Mouse (Mus musculus) MEL (cell line): Measurements from ENCODE around the gene Fbln2. TPM values are rescaled to one million over a fixed set of nuclear protein-coding genes. Genes with fewer than 3 reads are reported as not detected.

Source experiments
- DNase-seq: peaks from one replicate; pipeline ENCODE4 v3.0.0; 2011; ENCODE audit warnings: low read depth, low spot score
- H3K27ac ChIP-seq: 2 replicates; pipeline ENCODE4 v1.5.1; 2012; ENCODE audit warnings: low read depth, mild to moderate bottlenecking, control low read depth, low read length, moderate library complexity; ENCODE audit not compliant: control insufficient read depth
- H3K27me3 ChIP-seq, 2 experiments: fragments of 150-350 bp in 1 of 2; sonication (generic) in 1 of 2; 2 replicates each; pipeline ENCODE4 v1.6.1; 2012; ENCODE audit warnings: low read length in 2 of 2, mild to moderate bottlenecking in 2 of 2, improper control_type of control experiment in 1 of 2, moderate library complexity in 1 of 2; ENCODE audit not compliant: insufficient read depth in 2 of 2, control insufficient read depth in 1 of 2
- H3K36me3 ChIP-seq, 2 experiments: 2 replicates each; pipeline ENCODE4 v1.6.1; 2012 to 2014; ENCODE audit warnings: low read length in 2 of 2, improper control_type of control experiment in 1 of 2, inconsistent platforms in 1 of 2, mild to moderate bottlenecking in 1 of 2; ENCODE audit not compliant: insufficient read depth in 2 of 2, control insufficient read depth in 1 of 2
- H3K4me1 ChIP-seq, 2 experiments: fragments of 150-350 bp in 1 of 2; sonication (generic) in 1 of 2; 2 replicates each; pipeline ENCODE4 v1.6.1; 2012; ENCODE audit warnings: low read length in 2 of 2, improper control_type of control experiment in 1 of 2, mild to moderate bottlenecking in 1 of 2; ENCODE audit not compliant: insufficient read depth in 2 of 2, control insufficient read depth in 1 of 2
- H3K4me3 ChIP-seq, 2 experiments: fragments of 150-350 bp in 1 of 2; sonication (generic) in 1 of 2; 2 replicates each; pipeline ENCODE4 v1.5.1; 2012; ENCODE audit warnings: low read depth in 2 of 2, low read length in 2 of 2, mild to moderate bottlenecking in 2 of 2, moderate library complexity in 2 of 2, control low read depth in 1 of 2, improper control_type of control experiment in 1 of 2; ENCODE audit not compliant: control insufficient read depth in 1 of 2, insufficient read depth in 1 of 2
- H3K79me2 ChIP-seq: 2 replicates; pipeline ENCODE4 v1.6.1; 2012; ENCODE audit warnings: mild to moderate bottlenecking, low read length, moderate library complexity; ENCODE audit not compliant: control insufficient read depth, poor library complexity, insufficient read depth
- H3K9ac ChIP-seq: 2 replicates; pipeline ENCODE4 v1.6.1; 2012; ENCODE audit warnings: low read depth, mild to moderate bottlenecking, control low read depth, low read length, moderate library complexity; ENCODE audit not compliant: control insufficient read depth, poor library complexity, severe bottlenecking
- H3K9me3 ChIP-seq: fragments of 150-350 bp; sonication (generic); replicated peaks from 2 replicates; pipeline ENCODE4 v1.6.1; 2012; ENCODE audit warnings: mild to moderate bottlenecking, low read length, improper control_type of control experiment, moderate library complexity; ENCODE audit not compliant: insufficient read depth
- CHD2 ChIP-seq: IDR thresholded peaks from 2 replicates; pipeline ENCODE4 v1.6.1; 2011; ENCODE audit warnings: low read length, improper control_type of control experiment
- EP300 ChIP-seq, 2 experiments: IDR thresholded peaks; 2 replicates each; pipeline ENCODE4 v1.6.1; 2011; ENCODE audit warnings: improper control_type of control experiment in 2 of 2, low read length in 2 of 2, low read depth in 1 of 2, mild to moderate bottlenecking in 1 of 2
- GATA1 ChIP-seq: IDR thresholded peaks from 2 replicates; pipeline ENCODE4 v1.6.1; 2011; ENCODE audit warnings: low read depth, low read length, improper control_type of control experiment
- HCFC1 ChIP-seq: IDR thresholded peaks from 2 replicates; pipeline ENCODE4 v1.6.1; 2012; ENCODE audit warnings: low read depth, mild to moderate bottlenecking, inconsistent platforms, low read length, improper control_type of control experiment, moderate library complexity
- MEF2A ChIP-seq: IDR thresholded peaks from 2 replicates; pipeline ENCODE4 v1.6.1; 2014; ENCODE audit warnings: low read depth, mild to moderate bottlenecking, inconsistent platforms, low read length, improper control_type of control experiment; ENCODE audit not compliant: poor library complexity, insufficient replicate concordance, severe bottlenecking; ENCODE audit errors: extremely low read depth
- MYB ChIP-seq: IDR thresholded peaks from 2 replicates; pipeline ENCODE4 v1.6.1; 2011; ENCODE audit warnings: mild to moderate bottlenecking, low read depth, low read length, improper control_type of control experiment
- NELFE ChIP-seq: IDR thresholded peaks from 2 replicates; pipeline ENCODE4 v1.6.1; 2011; ENCODE audit warnings: low read depth, low read length, improper control_type of control experiment
- ZKSCAN1 ChIP-seq: IDR thresholded peaks from 2 replicates; pipeline ENCODE4 v1.6.1; 2012; ENCODE audit warnings: low read depth, mild to moderate bottlenecking, inconsistent platforms, low read length, improper control_type of control experiment, moderate library complexity
- polyA plus RNA-seq, 2 experiments: library from polyadenylated mRNA; stranded (reverse) in 1 of 2; unstranded in 1 of 2; fragments of >175 nt in 1 of 2; fragments of >200 nt in 1 of 2; gene quantifications; 2 replicates each; pipeline versions ENCODE4 v1.2.1 to v1.2.4; 2012; ENCODE audit warnings: low replicate concordance in 2 of 2, low read depth in 1 of 2; ENCODE audit not compliant: insufficient read length in 2 of 2, insufficient read depth in 1 of 2, missing spikeins in 1 of 2
- total RNA-seq: library from RNA; depleted of rRNA; stranded (reverse); fragments of 300-350 nt; gene quantifications from 2 replicates; pipeline ENCODE4 v1.2.3, GENCODE M21; 2012

The Fbln2 gene
- total and polyA plus RNA-seq, 3 experiments = 1.9 to 2.3 TPM; not detected in 1

DNA sequence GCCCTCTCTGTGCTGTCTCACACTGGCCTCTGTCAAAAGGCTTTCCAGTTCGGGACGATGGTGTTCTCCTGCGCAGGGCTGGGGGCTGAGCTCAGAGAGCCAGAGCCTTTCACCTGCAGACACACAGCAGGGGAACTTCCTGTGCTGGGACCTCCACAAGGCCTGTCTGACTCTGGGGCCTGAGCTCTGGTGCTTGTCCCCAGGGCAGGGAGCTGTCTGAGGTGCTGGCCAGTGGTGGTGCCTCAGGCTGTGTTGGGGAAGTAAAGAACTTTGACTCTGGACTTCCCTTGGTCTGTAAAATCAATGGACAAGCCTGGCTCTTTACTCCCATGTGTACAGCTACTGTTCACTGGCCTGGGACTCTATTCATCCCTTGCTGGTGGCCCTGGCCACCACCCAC lies 8.8 kb downstream of the Fbln2 start:
- peaks cover 0 to 3% of the 10 kb centered on the region in 2 experiments; a peak in 1 of 4 replicates for H3K27me3 ChIP-seq
- no peak overlapping the region for H3K27ac ChIP-seq
- no peaks in the 10 kb centered on the region for H3K9me3 ChIP-seq
- H3K4me3 ChIP-seq = no peak overlapping the region
- peaks cover 0 to 5% of the 10 kb centered on the region in 2 experiments; a peak in 1 of 4 replicates for H3K36me3 ChIP-seq
- H3K4me1 ChIP-seq = peaks cover 0 to 3% of the 10 kb centered on the region in 2 experiments; a peak in 1 of 4 replicates
- H3K79me2 ChIP-seq = no peaks in the 10 kb centered on the region
- no peak for TF ChIP-seq HCFC1
- TF ChIP-seq ZKSCAN1 = no peak
- DNase-seq = peak; percentile 48
- H3K9ac ChIP-seq = no peak overlapping the region

DNA sequence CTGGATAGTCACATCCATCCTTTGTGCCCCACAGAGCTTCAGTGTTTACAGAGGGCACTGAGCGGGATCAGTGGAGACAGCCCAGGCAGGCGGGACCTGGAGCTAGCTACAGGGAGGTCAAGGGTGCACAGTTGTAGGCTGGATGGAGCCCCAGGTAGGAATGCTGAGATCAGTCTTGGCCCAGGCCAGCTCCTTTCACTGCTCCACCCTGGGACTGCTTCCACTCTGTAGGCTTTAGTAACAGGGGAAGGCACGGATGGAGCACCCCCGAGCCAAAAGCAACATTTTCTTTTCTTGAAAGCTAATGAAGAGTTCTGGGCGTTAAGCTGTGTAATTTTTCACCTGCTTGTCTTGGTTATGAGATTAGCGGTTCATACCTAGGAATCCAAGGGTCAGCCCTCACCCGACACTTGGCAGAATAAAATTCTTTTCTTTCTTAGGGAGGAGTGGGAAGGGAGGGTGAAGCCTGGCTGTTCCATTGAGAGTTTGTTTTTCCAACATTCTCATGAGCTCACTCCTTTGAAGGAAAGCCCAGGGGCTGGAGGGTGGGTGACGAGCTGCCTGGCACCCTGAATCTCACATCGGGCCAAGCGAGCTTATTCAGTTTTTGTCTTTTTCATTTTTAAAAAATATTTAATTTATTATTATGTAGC lies 10.6 kb downstream of the Fbln2 start:
- H3K4me3 ChIP-seq = no peak overlapping the region
- H3K27me3 ChIP-seq = no peaks in the 10 kb centered on the region; a peak in 1 of 4 replicates
- DNase-seq = no peak
- no peak overlapping the region for H3K27ac ChIP-seq
- no peaks in the 10 kb centered on the region for H3K79me2 ChIP-seq
- H3K4me1 ChIP-seq = peaks cover 0 to 3% of the 10 kb centered on the region in 2 experiments; a peak in 1 of 4 replicates
- H3K9me3 ChIP-seq = no peaks in the 10 kb centered on the region
- H3K36me3 ChIP-seq = peaks cover 0 to 5% of the 10 kb centered on the region in 2 experiments; a peak in 1 of 4 replicates
- H3K9ac ChIP-seq = no peak overlapping the region
- TF ChIP-seq CHD2 (no peak), NELFE (no peak), EP300 (IDR thresholded peaks at IDR 0.05; ENCODE audit: low read depth in 1 of 2, low read length in 2 of 2) (no peak)

DNA sequence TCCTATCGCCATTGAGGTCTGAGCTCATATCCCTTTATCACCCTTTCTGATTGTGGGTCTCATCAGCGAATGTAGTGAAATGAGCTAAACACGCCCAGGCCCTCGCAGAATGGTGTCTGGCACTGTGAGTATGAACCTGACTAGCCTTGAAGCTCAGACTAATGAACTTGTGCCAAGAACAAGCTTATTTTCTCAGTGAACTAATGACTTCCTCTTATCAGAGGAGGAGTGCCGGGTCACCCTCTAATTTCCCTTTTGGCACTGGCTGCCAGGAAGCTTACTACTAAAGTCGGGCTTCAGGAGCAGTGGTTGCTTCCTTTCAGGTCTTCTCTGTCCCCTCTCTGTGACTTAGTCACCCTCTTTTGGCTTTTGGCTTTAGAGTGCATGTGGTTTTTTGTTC lies 12.7 kb downstream of the Fbln2 start:
- H3K27ac ChIP-seq = no peak overlapping the region
- no peaks in the 10 kb centered on the region; a peak in 1 of 4 replicates for H3K27me3 ChIP-seq
- no peak overlapping the region for H3K4me3 ChIP-seq
- no peak overlapping the region for H3K9ac ChIP-seq
- peaks cover 0 to 3% of the 10 kb centered on the region in 2 experiments; a peak in 1 of 4 replicates for H3K4me1 ChIP-seq
- DNase-seq = peak; percentile 73
- no peaks in the 10 kb centered on the region for H3K79me2 ChIP-seq
- H3K36me3 ChIP-seq = peaks cover 0 to 5% of the 10 kb centered on the region in 2 experiments; a peak in 1 of 4 replicates
- peak; percentile 22; the same call in 1 of the 2 replicates for TF ChIP-seq GATA1
- no peak for TF ChIP-seq MYB
- TF ChIP-seq EP300 (IDR thresholded peaks at IDR 0.05; ENCODE audit: low read depth in 1 of 2, low read length in 2 of 2) = peak in 1 of 2 experiments; percentile 9; a peak in 1 of 4 replicates
- no peaks in the 10 kb centered on the region for H3K9me3 ChIP-seq

DNA sequence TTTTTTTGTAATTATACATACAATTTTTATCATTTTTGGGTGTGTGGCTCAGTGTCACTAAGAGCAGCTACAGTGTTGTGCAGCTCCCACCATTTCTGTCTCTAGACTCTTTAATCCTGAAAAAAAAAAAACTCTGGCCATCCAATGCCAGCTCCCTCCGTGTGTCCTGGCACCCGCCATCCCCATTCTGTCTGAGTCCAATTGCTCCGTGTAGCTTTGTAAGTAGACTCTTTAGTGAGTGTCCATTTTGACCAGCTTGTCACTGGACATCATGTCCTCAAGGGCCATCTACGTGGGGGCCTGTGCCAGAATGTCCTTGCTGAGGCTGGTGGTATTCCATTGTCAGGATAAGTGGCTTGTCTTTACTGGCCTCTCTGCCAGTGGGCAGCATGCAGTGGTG lies 13.1 kb downstream of the Fbln2 start:
- Histone ChIP-seq H3K27me3 (no peaks in the 10 kb centered on the region; a peak in 1 of 4 replicates), H3K27ac (no peak overlapping the region), H3K36me3 (peaks cover 0 to 5% of the 10 kb centered on the region in 2 experiments; a peak in 1 of 4 replicates), H3K4me3 (no peak overlapping the region), H3K9me3 (no peaks in the 10 kb centered on the region), H3K9ac (no peak overlapping the region), H3K79me2 (no peaks in the 10 kb centered on the region), H3K4me1 (peaks cover 0 to 3% of the 10 kb centered on the region in 2 experiments; a peak in 1 of 4 replicates)
- no peak for TF ChIP-seq MEF2A
- DNase-seq = no peak
